ENCODE assay signal across 8 mouse cellular contexts in genomic region chr7:110645311-110645710, GRCm38 (mm10). TPM values are rescaled to one million over a fixed set of nuclear protein-coding genes. Genes with fewer than 3 reads are reported as not detected.
DNase-seq lines count a peak whose midpoint lies in the region; ATAC-seq and TF ChIP-seq lines count a peak whose summit lies in the region.

No protein-coding gene starts in this region.

- TF ChIP-seq POLR2A in MEL (IDR thresholded peaks at IDR 0.05; ENCODE audit: control insufficient read depth in 1 of 2, insufficient read depth in 1 of 2, low read depth in 1 of 2, low read length in 2 of 2, poor library complexity in 1 of 2) = no peak

- no peak overlapping the region for H3K9ac ChIP-seq in MEL (ENCODE audit: control insufficient read depth, low read depth, low read length, poor library complexity, severe bottlenecking)
- H3K9ac ChIP-seq in forebrain, postnatal 0 days = no peak overlapping the region
- H3K9ac ChIP-seq in kidney, postnatal 0 days (ENCODE audit: low read depth, low read length) = no peak overlapping the region

- no peaks in the 10 kb centered on the region for H3K27me3 ChIP-seq in MEL (ENCODE audit: control insufficient read depth in 1 of 2, insufficient read depth in 2 of 2, low read length in 2 of 2)
- no peaks in the 10 kb centered on the region for H3K27me3 ChIP-seq in forebrain, postnatal 0 days (ENCODE audit: insufficient read depth, low read length)
- no peaks in the 10 kb centered on the region for H3K27me3 ChIP-seq in kidney, postnatal 0 days (ENCODE audit: insufficient read depth, low read length)

- no peaks in the 10 kb centered on the region for H3K9me3 ChIP-seq in MEL (replicated peaks; ENCODE audit: insufficient read depth, low read length)
- no peaks in the 10 kb centered on the region for H3K9me3 ChIP-seq in forebrain, postnatal 0 days (ENCODE audit: low read length)
- H3K9me3 ChIP-seq in kidney, postnatal 0 days (replicated peaks; ENCODE audit: low read length) = no peaks in the 10 kb centered on the region

- DNase-seq in gastrocnemius, adult 18-20 months (ENCODE audit: low spot score) = peak; percentile 81
- no peak for DNase-seq in gastrocnemius, postnatal 14 days
- peak; percentile 69 for DNase-seq in MEL (ENCODE audit: low read depth, low spot score)
- peak; percentile 74 for DNase-seq in cerebellum, adult 8-10 months
- DNase-seq in forebrain, postnatal 0 days = peak; percentile 80
- peak; percentile 80 for DNase-seq in kidney, postnatal 0 days (ENCODE audit: low spot score)
- DNase-seq in lung, postnatal 14 days = peak; percentile 82
- DNase-seq in right cerebral cortex, postnatal 10 days (ENCODE audit: low spot score in 2 of 2) = peak; percentile 63 to 69

- peak; percentile 41 to 78 (median 53) for TF ChIP-seq CTCF in MEL (IDR thresholded peaks at IDR 0.05 in 2 of 3, conservative IDR thresholded peaks at IDR 0.05 in 1 of 3; ENCODE audit: control insufficient read depth in 1 of 3, insufficient read depth in 1 of 3, low read depth in 2 of 3, low read length in 3 of 3, poor library complexity in 1 of 3, severe bottlenecking in 1 of 3)
- TF ChIP-seq CTCF in forebrain, postnatal 0 days (IDR thresholded peaks at IDR 0.05; ENCODE audit: low read depth) = peak; percentile 81
- TF ChIP-seq CTCF in kidney, postnatal 0 days (IDR thresholded peaks at IDR 0.05; ENCODE audit: low read depth) = peak; percentile 88

- H3K79me2 ChIP-seq in MEL (ENCODE audit: control insufficient read depth, insufficient read depth, low read length, poor library complexity) = no peaks in the 10 kb centered on the region

- peak; percentile 78 for ATAC-seq in forebrain, postnatal 0 days
- ATAC-seq in kidney, postnatal 0 days (replicated peaks; ENCODE audit: low FRiP score, low read depth) = peak; percentile 49; the same call in 1 of the 2 replicates

- TF ChIP-seq RAD21 in MEL (IDR thresholded peaks at IDR 0.05; ENCODE audit: low read depth, low read length) = peak; percentile 75

- H3K36me3 ChIP-seq in MEL (ENCODE audit: control insufficient read depth in 1 of 2, insufficient read depth in 2 of 2, low read length in 2 of 2) = no peaks in the 10 kb centered on the region
- H3K36me3 ChIP-seq in forebrain, postnatal 0 days (ENCODE audit: insufficient read depth) = no peaks in the 10 kb centered on the region
- H3K36me3 ChIP-seq in kidney, postnatal 0 days (ENCODE audit: insufficient read depth, low read length) = no peaks in the 10 kb centered on the region

- H3K4me1 ChIP-seq in MEL (ENCODE audit: control insufficient read depth in 1 of 2, insufficient read depth in 2 of 2, low read length in 2 of 2) = no peaks in the 10 kb centered on the region
- no peaks in the 10 kb centered on the region for H3K4me1 ChIP-seq in forebrain, postnatal 0 days (ENCODE audit: insufficient read depth)
- H3K4me1 ChIP-seq in kidney, postnatal 0 days (replicated peaks; ENCODE audit: insufficient read depth, low read length) = peaks cover 13% of the 10 kb centered on the region

- intact Hi-C loops in gastrocnemius, postnatal 14 days (cut with DNase I; ENCODE audit: low total_unique reads) = no loop called here

- H3K4me3 ChIP-seq in MEL (ENCODE audit: control insufficient read depth in 1 of 2, insufficient read depth in 1 of 2, low read depth in 2 of 2, low read length in 2 of 2) = no peak overlapping the region
- no peak overlapping the region for H3K4me3 ChIP-seq in forebrain, postnatal 0 days (ENCODE audit: low read depth, low read length)
- H3K4me3 ChIP-seq in kidney, postnatal 0 days (replicated peaks; ENCODE audit: low read depth, low read length) = no peak overlapping the region

- no peak overlapping the region for H3K4me2 ChIP-seq in forebrain, postnatal 0 days (ENCODE audit: low read depth)
- H3K4me2 ChIP-seq in kidney, postnatal 0 days (ENCODE audit: low read length) = no peak overlapping the region

- WGBS in forebrain, postnatal 0 days = 66% methylated on average over 5 of the region's 5 CpGs
- WGBS in kidney, postnatal 0 days = 67% methylated on average over 5 of the region's 5 CpGs

- H3K27ac ChIP-seq in MEL (ENCODE audit: control insufficient read depth, low read depth, low read length) = no peak overlapping the region
- H3K27ac ChIP-seq in forebrain, postnatal 0 days (ENCODE audit: low read depth, low read length) = no peak overlapping the region
- no peak overlapping the region for H3K27ac ChIP-seq in kidney, postnatal 0 days

- TF ChIP-seq EP300 in MEL (IDR thresholded peaks at IDR 0.05; ENCODE audit: low read depth in 1 of 2, low read length in 2 of 2) = no peak

TF ChIP-seq in MEL, 35 proteins besides CTCF, POLR2A, EP300 and RAD21:
- no peak for TF ChIP-seq ZKSCAN1 (IDR thresholded peaks at IDR 0.05; ENCODE audit: low read depth, low read length)
- TF ChIP-seq ETS1 (IDR thresholded peaks at IDR 0.05; ENCODE audit: low read depth, low read length) = no peak
- TF ChIP-seq KAT2A (conservative IDR thresholded peaks at IDR 0.05; ENCODE audit: low read depth, low read length) = no peak
- peak; percentile 70 for TF ChIP-seq ZC3H11A (IDR thresholded peaks at IDR 0.05; ENCODE audit: low read depth, low read length)
- TF ChIP-seq SMC3 (IDR thresholded peaks at IDR 0.05; ENCODE audit: low read depth, low read length) = peak; percentile 77
- no peak for TF ChIP-seq MAZ (IDR thresholded peaks at IDR 0.05; ENCODE audit: low read depth, low read length)
- no peak for TF ChIP-seq ZNF384 (IDR thresholded peaks at IDR 0.05; ENCODE audit: low read depth, low read length)
- no peak for TF ChIP-seq NRF1 (IDR thresholded peaks at IDR 0.05; ENCODE audit: insufficient read depth, low read depth, low read length, poor library complexity, severe bottlenecking)
- TF ChIP-seq MXI1 (IDR thresholded peaks at IDR 0.05; ENCODE audit: low read depth, low read length) = no peak
- TF ChIP-seq MEF2A (IDR thresholded peaks at IDR 0.05; ENCODE audit: extremely low read depth, insufficient replicate concordance, low read depth, low read length, poor library complexity, severe bottlenecking) = no peak

RNA-seq across cellular contexts. Expression of gene Adm, which starts 17.9 kb away (rescaled TPM):
- 1 to 10 TPM; 2.9 to 4.0 TPM for total RNA-seq in gastrocnemius, adult 18-20 months (2021)
- total RNA-seq in gastrocnemius, postnatal 14 days (2021) = 1 to 10 TPM; 5.6 to 6.1 TPM
- not detected in 2 replicates for total RNA-seq in MEL (2012; rRNA removed)
- not detected for polyA plus RNA-seq in MEL (2012; ENCODE audit: insufficient read depth in 1 of 2, insufficient read length in 2 of 2, low read depth in 1 of 2, low replicate concordance in 2 of 2, missing spikeins in 1 of 2)
- total RNA-seq in forebrain, postnatal 0 days (2014; rRNA removed) = 1.9 and 2.0 TPM in 2 replicates
- 1.3 and 2.1 TPM in 2 replicates for polyA plus RNA-seq in forebrain, postnatal 0 days (2015; fragmentation: Nextera tagmentation; extraction: Ambion mirVana)
- 9.9 and 10.6 TPM in 2 replicates for polyA plus RNA-seq in kidney, postnatal 0 days (2015; fragmentation: Nextera tagmentation; extraction: Ambion mirVana)

RNA-seq across cellular contexts. Expression of gene Sbf2, which starts 30.6 kb away (rescaled TPM):
- total RNA-seq in gastrocnemius, adult 18-20 months (2021) = 1 to 10 TPM; 9.1 to 9.3 TPM
- 10 to 100 TPM; 19.4 to 21.5 TPM for total RNA-seq in gastrocnemius, postnatal 14 days (2021)
- total RNA-seq in MEL (2012; rRNA removed) = 1.3 and 2.0 TPM in 2 replicates
- 1 to 10 TPM in 1 of 2 experiments, not detected in 1; 4.4 TPM for polyA plus RNA-seq in MEL (2012; ENCODE audit: insufficient read depth in 1 of 2, insufficient read length in 2 of 2, low read depth in 1 of 2, low replicate concordance in 2 of 2, missing spikeins in 1 of 2)
- total RNA-seq in forebrain, postnatal 0 days (2014; rRNA removed) = 74.2 and 88.3 TPM in 2 replicates
- 25.6 and 43.3 TPM in 2 replicates for polyA plus RNA-seq in forebrain, postnatal 0 days (2015; fragmentation: Nextera tagmentation; extraction: Ambion mirVana)
- 26.9 and 27.5 TPM in 2 replicates for polyA plus RNA-seq in kidney, postnatal 0 days (2015; fragmentation: Nextera tagmentation; extraction: Ambion mirVana)
